Mouse (Mus musculus) ovary, postnatal 36 days (tissue): Measurements from ENCODE around the gene Diexf.

Source experiments
- DNase-seq: peaks from one replicate; pipeline ENCODE4 v3.0.0; 2022; ENCODE audit warnings: low spot score, mixed read lengths

Diexf gene

DNA sequence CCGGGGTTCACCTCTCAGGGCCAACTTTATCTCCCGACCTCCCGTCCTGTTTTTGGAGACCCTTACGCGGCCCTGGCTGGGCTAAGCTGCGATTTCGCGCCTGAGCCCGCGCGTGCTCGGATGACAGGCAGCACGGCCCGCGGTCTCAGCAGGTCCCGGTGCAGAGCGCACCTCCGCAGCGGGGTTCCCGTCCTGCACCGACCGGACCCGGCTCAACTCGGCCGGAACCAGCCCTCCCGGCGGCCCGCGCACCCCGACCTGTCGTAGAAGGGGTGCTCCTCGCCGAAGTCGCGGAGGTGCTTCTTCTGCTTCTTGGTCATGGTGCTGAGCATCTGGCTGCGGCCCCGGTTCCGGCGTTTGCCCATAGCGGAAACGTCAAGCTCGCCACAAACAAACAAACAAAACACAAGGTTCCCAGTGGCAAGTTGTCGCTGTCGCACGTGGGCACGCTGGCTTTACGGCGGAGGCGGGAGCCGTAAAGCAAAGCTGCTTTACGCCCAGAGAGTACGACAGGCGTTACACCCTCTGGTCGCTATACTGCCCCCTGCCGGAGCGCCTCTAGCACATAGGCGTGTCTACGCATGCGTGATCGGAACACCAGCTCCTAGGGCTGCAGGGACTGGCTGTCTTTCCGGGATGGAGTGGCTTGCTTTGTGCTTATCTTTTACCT, at the start of gene Diexf:
TSS of gene Diexf (minus strand) at position 487 of the 670 bp plus-strand sequence.
- DNase-seq = peak; percentile 96

DNA sequence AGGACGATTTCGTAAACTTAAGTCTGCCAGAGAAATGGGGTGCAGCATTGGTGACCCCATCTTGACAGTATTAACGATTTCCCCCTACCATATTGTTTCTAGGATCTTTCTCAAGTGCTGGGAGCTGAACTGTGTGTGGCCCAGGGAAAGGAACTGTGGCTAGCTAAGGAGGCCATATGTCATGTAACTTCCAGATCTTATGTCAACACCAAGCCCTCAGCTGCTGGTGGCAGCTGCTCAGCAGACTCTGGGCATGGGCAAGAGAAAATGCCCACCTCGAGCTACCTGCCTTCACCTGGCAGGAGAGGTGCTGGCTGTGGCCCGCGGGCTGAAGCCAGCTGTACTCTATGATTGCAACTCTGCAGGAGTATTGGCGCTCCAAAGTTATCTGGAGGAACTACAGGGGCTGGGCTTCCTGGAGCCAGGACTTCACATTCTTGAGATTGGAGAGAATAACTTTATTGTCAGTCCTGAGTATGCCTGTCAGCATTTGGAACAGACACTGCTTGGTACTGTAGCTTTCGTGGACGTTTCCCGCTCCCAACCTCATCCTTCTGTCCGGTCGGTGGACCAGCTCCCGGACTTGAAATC, 44.2 kb upstream of the Diexf start:
- DNase-seq = no peak

DNA sequence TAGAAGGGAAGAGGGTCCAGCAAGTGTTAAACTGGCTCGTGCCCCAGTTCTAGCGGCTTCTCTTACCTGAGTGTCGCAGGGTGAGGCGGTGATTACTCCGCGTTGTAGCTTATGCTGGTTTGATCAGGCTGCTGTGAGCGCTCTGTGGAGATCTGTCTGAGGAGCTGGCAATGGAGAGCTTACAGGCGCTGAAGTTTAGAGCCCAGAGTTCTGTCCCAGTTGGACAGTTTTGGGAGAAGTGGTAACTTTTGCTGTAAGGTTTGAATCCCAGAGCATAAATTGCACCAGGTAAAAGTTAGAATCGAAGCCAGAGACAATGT, 43.7 kb upstream of the Diexf start:
- DNase-seq = no peak

DNA sequence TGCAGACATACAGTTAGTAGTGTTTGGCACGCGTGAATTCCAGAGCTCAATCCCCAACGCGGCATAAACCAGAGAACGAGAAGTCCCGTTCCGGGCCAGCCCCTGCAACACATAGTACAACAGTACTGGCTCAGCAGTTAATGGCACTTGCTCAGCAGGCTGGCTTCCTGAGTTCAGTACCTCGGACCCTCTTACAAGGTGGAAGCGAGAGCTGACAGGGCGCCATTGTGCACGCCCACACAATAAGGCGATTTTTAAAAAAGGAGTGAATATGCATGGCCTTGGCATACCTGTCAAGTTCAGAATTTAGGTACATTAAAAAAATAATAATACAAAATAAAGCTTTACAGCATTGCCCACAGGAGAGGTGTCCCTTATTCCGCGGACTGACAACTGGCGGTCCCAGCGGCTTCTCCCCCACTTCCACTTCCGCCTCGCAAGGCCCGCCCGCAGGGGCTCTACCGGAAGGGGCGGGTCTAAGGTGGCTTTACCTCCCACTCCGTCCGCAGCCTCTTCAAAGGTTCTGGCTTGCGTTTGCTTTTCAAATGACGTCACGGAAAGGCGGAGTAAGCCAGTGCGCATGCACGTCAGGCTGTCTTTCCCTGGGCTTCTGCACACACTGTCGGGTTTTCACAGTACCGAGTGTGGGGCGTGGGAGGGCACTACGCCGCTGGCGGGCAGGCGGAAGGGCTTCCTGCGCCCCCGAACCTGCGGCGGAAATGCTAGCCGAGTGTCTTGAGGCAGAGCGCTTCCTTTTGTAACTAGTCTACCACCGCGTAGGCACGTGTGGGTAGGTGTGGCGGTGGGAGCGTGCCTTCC, 43.1 kb upstream of the Diexf start:
- DNase-seq = peak; percentile 92

DNA sequence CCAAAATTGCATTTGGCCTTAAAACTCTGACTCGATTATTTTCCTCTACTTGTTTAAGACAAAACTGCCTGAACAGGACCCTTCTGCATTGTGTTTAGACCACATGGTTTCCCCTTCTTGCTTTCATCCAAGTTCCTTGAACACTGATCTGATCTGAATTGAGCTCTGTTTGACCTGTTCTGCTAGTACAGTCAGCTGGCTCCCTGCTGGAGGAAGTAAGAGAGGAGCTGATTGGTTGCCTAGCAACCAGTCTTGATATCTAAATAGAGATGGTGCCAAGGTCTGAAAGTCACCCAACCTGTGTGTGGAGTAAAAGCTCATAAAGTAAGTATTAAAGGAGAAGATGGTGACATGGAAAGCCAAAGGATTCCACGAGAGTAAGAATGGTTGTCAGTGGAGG, 39.8 kb upstream of the Diexf start:
- DNase-seq = no peak

DNA sequence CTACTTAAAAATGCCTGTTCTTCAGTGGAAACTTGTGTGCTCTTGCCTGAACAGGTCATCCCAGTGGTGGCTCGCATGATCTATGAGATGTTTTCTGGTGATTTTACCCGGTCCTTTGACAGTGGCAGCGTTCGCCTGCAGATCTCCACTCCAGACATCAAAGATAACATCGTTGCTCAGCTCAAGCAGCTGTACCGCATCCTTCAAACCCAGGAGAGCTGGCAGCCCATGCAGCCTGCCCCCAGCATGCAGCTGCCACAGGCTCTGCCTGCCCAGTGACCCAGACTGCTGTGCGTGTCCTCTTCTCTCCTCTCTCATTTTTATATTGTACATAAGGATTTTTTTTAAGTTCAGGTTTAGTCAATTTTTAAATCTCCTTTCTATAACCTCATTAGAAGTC, 39.2 kb upstream of the Diexf start:
- DNase-seq = no peak

DNA sequence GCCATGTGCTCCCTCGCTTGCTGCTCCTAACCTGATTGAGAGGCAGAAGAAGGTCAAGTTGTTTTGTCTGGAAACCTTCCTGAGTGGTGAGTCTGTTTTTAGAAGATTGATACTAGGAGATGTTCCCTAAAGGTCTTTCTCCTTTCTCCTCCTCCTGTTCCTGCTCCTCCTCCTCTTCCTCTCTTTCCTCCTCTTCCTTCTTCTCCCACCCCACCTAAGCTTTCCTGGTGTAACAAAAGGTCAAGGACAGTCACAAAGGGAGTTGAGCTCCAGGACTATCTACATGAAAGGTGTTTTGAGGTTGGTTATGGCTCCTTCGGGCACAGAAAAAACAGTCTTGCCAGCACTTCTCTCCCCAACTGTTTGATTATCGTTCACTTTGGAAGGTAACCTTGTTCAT, 37.7 kb upstream of the Diexf start, which contains the start of gene A130010J15Rik:
TSS of gene A130010J15Rik (plus strand) at position 301 of the 400 bp plus-strand sequence.
- DNase-seq = no peak

DNA sequence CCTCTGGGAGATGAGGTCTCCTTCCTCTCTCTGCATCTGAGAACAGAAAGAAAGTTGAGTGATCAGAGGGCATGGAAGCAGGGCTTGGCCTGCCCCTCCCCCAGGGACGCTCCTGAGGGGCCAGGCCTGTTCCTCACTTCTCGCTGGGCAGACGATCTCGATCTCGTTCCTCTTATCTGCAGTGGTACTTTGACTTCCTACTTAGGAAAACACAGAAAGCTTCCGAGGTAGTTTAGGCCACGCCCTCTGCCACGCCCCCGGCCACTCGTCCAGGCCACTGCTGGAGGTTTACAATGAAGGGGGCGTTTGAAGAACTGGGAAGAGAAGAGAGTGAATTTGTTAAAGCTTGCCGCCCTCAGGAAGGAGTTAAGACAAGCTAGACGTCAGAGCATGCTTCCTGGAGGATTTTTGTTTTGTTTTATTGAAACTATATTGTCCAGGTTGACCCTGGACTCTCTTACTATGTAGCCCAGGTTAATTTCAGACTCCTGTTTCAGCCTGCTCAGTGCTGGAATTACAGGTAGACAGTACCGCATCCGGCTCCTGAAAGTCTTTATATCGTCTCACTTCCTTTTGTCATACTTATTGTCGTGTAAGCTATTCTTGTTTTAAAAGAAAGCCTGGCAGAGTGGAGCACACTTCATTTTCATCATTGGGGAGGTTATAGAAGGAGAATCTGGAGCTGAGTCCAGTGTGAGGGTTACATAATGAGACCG, 30.4 kb upstream of the Diexf start:
- peak; percentile 55 for DNase-seq

DNA sequence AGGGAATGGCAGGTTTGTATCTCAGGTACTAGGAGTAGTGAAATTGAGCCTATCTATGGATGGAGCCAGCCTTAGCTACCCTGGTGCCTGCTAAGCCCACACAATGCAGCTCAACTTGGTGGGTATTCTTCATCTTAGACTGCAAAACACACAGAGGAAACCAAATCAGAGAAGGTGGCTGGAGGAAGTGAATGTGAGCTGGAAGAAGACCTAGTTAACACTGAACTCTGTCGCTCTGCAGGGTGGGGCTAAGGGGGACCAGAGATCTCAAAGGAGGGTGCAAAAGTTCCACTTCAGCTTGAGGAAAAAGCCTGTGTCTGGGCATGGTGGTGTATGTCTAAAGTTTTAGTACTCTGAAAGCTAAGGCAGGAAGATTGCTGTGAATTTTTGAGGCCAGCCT, 29.5 kb upstream of the Diexf start:
- DNase-seq = no peak

DNA sequence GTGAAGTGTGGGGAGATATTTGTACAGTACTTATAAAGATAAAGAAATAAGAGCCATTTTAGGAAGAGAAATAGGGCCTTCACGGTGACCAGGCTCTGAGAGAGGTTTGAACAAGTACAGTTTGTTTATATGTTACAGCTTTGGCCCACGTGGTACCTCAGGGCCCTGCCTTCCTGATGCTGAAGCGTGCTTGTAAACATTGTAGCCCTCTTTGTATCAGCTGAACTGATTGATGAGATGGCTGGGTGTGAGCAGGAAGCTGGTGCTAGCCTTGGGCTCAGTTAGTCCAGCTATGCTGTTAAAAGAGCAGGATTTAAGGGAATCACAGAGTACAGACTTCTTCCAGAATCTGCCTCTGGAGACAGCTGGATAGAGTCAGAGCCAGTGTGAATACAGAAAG, 29.1 kb upstream of the Diexf start:
- no peak for DNase-seq

DNA sequence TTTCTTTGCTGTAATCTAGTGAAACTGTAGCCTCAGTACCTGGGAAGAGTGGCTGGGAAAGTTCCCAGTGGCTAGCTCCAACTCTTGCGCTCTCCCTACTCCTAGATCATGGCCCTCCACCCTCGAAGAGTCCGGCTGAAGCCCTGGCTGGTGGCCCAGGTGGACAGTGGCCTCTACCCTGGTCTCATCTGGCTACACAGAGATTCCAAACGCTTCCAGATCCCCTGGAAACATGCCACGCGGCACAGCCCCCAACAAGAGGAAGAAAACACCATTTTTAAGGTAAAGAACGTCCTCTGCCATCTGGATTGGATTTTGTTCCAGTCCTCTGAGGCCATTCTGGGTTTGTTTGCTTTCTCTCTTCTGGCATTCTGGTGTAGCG, 27.0 kb upstream of the Diexf start:
- no peak for DNase-seq

DNA sequence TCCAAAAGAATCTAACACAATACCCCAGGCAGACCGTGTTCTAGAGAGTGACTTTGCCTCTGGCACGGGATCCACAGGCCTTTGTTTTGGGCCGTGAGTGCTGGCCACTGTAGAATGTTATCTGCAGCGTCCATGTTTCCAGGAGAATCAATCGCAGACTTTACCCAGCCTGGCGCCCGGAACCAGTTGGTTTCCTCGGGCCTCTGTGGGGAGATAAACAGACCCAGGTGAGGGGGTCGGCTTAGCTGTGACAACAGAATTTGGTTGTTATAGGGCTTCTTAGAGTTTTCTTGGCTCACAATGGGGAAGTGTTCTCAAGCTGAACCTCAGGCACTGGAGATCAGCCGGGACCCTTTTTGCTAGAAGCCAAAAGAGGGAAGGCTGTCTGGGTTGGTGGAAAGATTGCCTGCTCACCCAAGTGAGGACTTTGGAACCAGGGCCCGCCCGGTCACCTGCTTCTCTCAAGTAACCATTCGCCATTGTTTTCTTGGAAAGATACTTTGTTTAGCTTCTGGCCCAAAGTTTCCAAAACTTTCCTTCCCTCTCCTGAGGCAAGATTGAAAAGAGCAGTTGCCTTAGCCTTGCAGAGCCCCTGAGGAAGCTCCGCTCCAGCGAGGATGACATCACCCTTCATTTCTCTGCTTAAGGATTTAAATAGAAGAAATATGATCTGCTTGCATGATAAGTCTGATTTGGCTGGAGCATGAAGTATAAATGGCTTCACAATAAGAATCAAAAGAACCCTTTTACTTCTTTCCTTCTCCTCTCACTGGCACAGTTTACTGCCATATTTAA, 26.4 kb upstream of the Diexf start:
- no peak for DNase-seq

DNA sequence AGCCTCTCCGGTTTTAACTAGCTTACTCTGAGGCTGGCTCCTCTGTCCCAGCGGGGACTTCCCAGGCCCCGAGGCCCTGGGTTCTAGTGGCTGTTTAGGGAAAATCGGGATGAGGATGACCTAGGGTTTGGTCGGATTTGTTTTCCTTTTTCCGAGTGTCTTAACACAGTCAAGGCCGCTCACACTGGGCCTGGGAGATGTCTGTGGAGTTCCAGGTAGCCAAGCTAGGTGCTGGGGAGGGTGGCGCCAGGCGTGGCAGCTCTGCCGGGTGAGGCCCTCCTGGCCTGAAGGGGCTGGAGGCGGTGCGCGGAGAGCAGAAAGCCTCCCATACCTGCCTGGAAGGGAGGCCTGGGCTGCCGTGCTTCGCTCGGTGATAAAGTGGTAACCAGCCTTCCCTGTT, 23.5 kb upstream of the Diexf start:
- no peak for DNase-seq

DNA sequence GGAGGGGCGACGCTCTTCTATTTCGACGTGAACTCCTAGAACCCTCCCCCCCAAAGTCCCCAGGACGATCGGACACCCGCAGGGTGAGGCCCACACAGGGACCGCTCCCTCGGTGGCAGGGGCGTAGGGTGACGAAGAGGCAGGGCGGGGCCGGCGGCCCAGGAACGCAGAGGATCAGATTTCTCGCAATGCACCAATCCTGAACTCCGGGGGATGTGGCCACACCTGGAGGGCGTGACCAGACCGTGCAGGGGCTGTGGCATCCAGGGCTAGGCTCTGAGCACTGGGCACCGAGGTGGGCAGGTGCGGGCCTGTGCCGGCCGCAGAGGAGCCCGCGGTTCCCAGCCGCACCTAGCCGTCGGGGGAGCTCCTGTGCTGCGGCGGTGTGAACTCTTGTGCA, 22.8 kb upstream of the Diexf start, which contains the start of gene Irf6:
TSS of gene Irf6 (plus strand) at position 240 of the 400 bp plus-strand sequence.
- DNase-seq = peak; percentile 81

DNA sequence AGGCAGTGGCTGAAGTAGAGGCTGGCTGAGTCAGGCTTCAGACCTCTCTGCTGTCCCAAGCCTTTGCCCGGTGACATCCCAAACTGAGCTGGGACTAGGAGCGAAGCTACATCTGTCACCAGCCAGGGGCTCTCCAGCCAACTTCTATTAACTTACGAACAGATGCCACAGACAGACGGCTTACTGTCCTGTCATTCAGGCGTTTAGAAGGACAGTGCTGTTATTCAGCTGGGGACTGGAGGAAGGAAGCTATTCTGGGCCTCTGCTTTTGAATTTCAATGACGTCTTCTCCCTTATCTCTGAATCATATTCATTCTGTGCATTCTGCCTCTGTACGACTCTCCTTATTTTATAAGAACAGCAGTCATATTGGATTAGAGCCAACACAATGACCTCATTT, 21.1 kb upstream of the Diexf start:
- DNase-seq = no peak

DNA sequence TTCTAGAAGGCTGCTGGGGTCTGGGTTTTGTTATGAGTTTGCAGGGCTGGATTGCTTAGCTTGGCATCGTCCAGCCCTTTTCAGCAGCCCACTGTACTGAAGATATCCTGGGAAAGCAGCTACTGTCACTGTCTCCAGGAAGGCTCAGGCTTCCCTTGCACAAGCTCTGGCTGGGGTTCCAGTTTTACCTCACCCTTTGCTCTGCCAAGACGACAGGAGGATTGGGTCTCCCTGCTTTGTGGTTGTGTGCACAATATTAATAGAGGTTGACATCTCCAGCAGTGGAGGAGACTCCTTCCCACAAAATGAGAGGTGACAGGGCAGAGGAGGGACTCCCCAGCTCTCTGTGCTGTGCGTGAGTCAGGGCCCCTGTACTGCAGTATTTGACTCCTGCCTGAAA, 19.2 kb upstream of the Diexf start:
- DNase-seq = no peak

DNA sequence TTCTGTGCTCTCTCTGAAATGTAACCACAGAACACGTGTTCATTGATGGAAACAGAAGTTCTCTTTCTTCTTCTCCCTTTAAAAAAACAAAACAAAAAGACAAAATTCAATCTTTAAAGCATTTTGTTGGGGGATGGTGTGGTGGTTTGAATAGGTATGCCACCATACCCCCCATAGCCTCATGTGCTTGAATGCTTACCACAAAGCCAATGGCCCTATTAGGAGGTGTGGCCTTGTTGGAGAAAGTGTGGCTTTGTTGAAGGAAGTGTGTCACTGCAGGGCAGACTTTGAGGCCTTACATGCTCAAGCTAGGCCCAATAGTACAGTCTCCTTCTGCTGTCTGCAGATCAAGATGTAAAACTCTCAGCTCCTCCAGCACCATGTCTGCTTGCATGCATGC, 16.3 kb upstream of the Diexf start:
- DNase-seq = no peak

DNA sequence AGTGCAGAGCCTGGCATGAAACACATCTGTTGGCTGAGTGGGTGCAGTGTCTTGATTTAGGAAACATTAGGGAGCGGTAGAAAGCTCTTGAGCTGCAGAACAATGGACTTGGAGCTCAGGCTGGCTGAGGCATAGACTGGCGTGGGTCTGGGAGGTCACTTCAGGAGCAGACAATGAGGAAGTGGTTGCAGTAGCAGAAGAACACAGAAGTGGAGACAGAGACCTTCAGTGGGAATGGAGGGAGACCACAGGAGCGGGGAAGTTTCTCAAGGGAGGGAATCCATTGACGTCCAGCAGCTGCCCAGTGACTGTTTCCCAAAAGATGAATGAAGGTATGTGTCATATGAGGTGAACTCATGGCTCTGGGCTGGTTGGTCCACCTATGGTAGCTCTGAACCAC, 15.0 kb upstream of the Diexf start:
- DNase-seq = no peak

DNA sequence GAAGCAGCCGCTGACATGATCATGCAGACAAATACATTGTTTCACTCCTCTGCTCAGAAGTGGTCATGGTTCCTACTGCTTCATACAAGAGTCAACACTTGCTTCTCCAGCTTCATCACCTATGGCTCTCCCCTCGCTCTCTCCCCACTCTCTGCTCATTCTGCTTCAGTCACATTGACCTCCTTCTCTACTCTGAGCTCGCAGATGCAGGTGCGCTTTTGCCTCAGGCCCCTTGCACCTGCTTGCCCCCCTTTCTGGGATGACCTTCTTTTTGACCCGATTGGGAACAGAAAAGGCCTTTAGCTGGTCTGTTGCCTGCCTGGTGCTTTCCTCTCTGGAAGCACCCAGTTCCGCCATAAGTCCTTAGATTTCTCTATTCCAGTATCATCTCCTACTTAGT, 14.4 kb upstream of the Diexf start:
- DNase-seq = no peak

DNA sequence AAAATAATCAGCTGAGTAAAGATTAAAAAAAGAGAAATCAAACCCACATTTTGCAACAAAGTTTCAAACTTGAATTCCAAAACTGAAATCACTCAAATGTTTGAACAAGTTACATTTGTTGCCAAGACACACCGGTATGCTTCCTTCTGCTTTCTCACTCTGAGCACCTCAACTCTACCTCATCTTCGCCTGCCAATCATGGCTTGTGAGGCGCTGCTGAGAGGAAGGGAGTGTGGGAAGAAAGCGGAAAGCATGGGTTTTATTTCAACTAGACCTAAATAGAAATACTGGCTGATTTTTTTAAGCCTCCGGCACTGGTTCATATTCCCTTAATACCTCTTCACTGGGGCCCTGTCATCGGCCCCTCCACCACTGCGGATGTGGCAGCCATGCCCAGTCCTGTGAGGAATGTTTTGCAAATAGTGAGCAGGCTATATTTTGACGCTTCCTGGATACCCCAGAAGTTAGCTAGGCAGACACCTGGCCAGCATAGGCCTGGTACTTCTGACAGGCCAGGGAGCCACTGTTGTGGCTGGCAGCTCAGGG, 12.5 kb upstream of the Diexf start:
- DNase-seq = no peak

DNA sequence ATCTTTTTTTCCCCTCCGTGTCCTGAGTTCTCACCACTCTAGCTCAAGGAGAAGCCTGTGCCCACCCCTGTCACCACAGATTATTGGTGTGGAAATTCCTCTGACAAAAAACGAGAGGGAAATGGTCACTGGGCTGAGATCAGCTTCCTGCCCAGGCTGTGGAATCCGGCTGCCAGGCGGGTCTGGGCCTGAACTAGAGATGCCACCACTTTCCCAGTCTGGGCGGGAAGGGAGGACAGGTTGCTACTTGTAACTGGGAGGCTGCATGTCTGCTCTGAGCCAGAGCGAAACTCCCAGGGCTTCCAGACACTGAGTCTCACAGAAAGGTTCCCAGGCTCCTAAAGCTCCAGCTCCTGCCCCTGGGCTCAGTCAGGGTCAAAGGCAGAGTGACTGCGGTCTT, 11.0 kb upstream of the Diexf start:
- no peak for DNase-seq

DNA sequence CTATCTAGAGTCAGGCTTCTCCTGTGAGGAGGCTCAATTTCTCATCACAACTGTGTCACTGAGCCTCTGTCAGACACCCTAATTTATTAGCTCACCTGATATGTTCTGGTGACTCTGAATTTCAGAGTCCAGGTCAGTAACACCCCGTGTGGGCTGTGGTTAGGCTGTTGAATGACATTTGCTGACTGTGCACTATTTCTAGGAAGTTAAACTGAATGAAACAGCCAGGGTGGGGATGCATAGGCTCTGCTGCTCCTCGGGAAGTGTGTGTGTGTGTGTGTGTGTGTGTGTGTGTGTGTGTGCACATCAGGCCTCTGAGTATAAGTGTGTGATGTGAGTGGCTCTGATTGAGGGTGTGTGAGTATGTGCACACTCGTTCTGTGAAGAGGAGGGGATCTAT, 8.6 kb upstream of the Diexf start:
- no peak for DNase-seq
